Mouse (Mus musculus) brain, embryonic 14.5 days (tissue): ENCODE measurements around the gene Stox2.

ENCODE experiments used
- CTCF ChIP-seq: fragments of 200-500 bp; IDR thresholded peaks from 2 replicates; pipeline ENCODE4 v1.5.1; 2012; ENCODE audit warnings: inconsistent platforms, mild to moderate bottlenecking, moderate library complexity, borderline replicate concordance; ENCODE audit not compliant: insufficient read depth, insufficient read length; ENCODE audit errors: extremely low read depth
- POLR2A ChIP-seq: fragments of 200-500 bp; IDR thresholded peaks from 2 replicates; pipeline ENCODE4 v1.6.1; 2012; ENCODE audit warnings: mild to moderate bottlenecking, inconsistent platforms, borderline replicate concordance; ENCODE audit not compliant: poor library complexity, insufficient read depth, insufficient read length, severe bottlenecking; ENCODE audit errors: extremely low read depth

GRCm38 (mm10) chr8:47388171-47388570 lies 58.0 kb downstream of the Stox2 start:
- no peak for TF ChIP-seq CTCF
- TF ChIP-seq POLR2A, result no peak
